Mouse (Mus musculus): ENCODE data around the gene Ext2.

DNA sequence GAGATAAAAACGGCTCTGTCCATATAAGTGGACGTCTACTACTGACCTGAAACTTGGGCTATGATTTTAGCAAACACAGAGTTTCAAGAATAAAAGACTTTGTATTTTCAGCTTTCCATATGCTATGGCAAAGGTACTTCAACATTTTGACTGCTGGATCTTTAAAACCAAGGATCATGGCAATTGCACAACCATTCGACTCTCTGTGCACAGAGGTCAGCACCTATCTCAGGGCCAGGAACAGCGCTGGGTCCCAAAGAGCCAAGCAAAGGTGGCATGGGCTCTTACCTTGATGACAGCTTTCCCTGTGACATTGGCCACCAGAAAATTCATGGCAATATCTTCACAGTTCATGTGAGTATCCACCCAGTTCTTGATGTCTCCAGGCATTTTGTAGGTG, 118.2 kb downstream of the Ext2 start:
- TF ChIP-seq MAX (IDR thresholded peaks at IDR 0.05; ENCODE audit: low read depth) = no peak
- no peak for TF ChIP-seq E2F4 (IDR thresholded peaks at IDR 0.05; ENCODE audit: insufficient read depth)
- no peak for TF ChIP-seq POLR2A (IDR thresholded peaks at IDR 0.05; ENCODE audit: insufficient read length, low read depth)
- no peak for TF ChIP-seq MYOG (IDR thresholded peaks at IDR 0.05; ENCODE audit: control insufficient read depth in 1 of 3, insufficient read depth in 1 of 3, insufficient read length in 2 of 3, low read depth in 2 of 3)
- TF ChIP-seq USF1 (IDR thresholded peaks at IDR 0.05; ENCODE audit: low read depth) = no peak
- no peak for TF ChIP-seq REST (IDR thresholded peaks at IDR 0.05; ENCODE audit: insufficient read depth, insufficient read length)
- TF ChIP-seq MYOD1 (IDR thresholded peaks at IDR 0.05; ENCODE audit: control insufficient read depth in 1 of 3, insufficient read length in 2 of 3, low read depth in 2 of 3) = no peak
- TF ChIP-seq TCF12 (IDR thresholded peaks at IDR 0.05; ENCODE audit: insufficient read depth, poor library complexity, severe bottlenecking) = no peak
- no peak for TF ChIP-seq CEBPB (IDR thresholded peaks at IDR 0.05; ENCODE audit: insufficient read depth, poor library complexity, severe bottlenecking)
- TF ChIP-seq POLR2AphosphoS2 (IDR thresholded peaks at IDR 0.05; ENCODE audit: insufficient read length, low read depth) = no peak
- TF ChIP-seq SRF (IDR thresholded peaks at IDR 0.05; ENCODE audit: control insufficient read depth, insufficient read length, low read depth) = no peak
- TF ChIP-seq TCF3 (IDR thresholded peaks at IDR 0.05; ENCODE audit: insufficient read length, low read depth) = no peak

Data from myocyte (in vitro differentiated cells).